8 mouse cellular contexts compared by ENCODE assay signal in genomic region chr16:17208389-17209361, GRCm38 (mm10). TPM values are rescaled to one million over a fixed set of nuclear protein-coding genes. Genes with fewer than 3 reads are reported as not detected.
DNase-seq lines count a peak whose midpoint lies in the region; ATAC-seq and TF ChIP-seq lines count a peak whose summit lies in the region.

Gene Rimbp3 (plus strand): TSS chr16:17208603.

- peaks cover 69% of the 10 kb centered on the region for H3K4me1 ChIP-seq in G1E (ENCODE audit: insufficient read depth, low read depth, low read length)
- 0 out of 2 replicates have a peak, but pooled peaks cover 3% of the 10 kb centered on the region for H3K4me1 ChIP-seq in cerebellum, adult 2 months (ENCODE audit: control insufficient read depth, insufficient read depth, low read length)
- 0 out of 2 replicates have a peak, but pooled peaks cover 6% of the 10 kb centered on the region for H3K4me1 ChIP-seq in forebrain, postnatal 0 days (ENCODE audit: insufficient read depth)
- H3K4me1 ChIP-seq in lung, embryonic 14.5 days (ENCODE audit: insufficient read depth), result 0 out of 2 replicates have a peak, but pooled peaks cover 4% of the 10 kb centered on the region
- peaks cover 23% of the 10 kb centered on the region for H3K4me1 ChIP-seq in olfactory bulb, adult 2 months (ENCODE audit: control insufficient read depth, insufficient read depth, low read length)

- peak; percentile 74 for DNase-seq in G1E (ENCODE audit: low spot score)
- DNase-seq in cerebellum, adult 2 months, result peak; percentile 73 to 78
- DNase-seq in forebrain, postnatal 0 days, result peak; percentile 95
- peak; percentile 91 for DNase-seq in heart, postnatal 4 days
- DNase-seq in layer of hippocampus, adult 8-10 months (ENCODE audit: low spot score in 2 of 2), result peak; percentile 72 to 86
- DNase-seq in lung, embryonic 14.5 days, result peak; percentile 95
- DNase-seq in thymus, adult 18-20 months, result peak; percentile 65 to 71

- no peaks in the 10 kb centered on the region; the same call in 1 of the 2 replicates for H3K27me3 ChIP-seq in G1E (ENCODE audit: insufficient read depth, low read length)
- no peaks in the 10 kb centered on the region for H3K27me3 ChIP-seq in cerebellum, adult 2 months (ENCODE audit: control insufficient read depth, insufficient read depth, low read length)
- H3K27me3 ChIP-seq in forebrain, postnatal 0 days (ENCODE audit: insufficient read depth, low read length), result no peaks in the 10 kb centered on the region; the same call in 1 of the 2 replicates
- H3K27me3 ChIP-seq in lung, embryonic 14.5 days (ENCODE audit: insufficient read depth, low read length), result peaks cover 33% of the 10 kb centered on the region

- H3K9me3 ChIP-seq in G1E (replicated peaks), result no peaks in the 10 kb centered on the region
- no peaks in the 10 kb centered on the region for H3K9me3 ChIP-seq in forebrain, postnatal 0 days (ENCODE audit: low read length)
- no peaks in the 10 kb centered on the region for H3K9me3 ChIP-seq in lung, embryonic 14.5 days (ENCODE audit: low read depth, low read length)

- peak; percentile 82 for TF ChIP-seq CTCF in G1E (IDR thresholded peaks at IDR 0.05; ENCODE audit: low read depth, low read length)
- TF ChIP-seq CTCF in cerebellum, adult 2 months (IDR thresholded peaks at IDR 0.05; ENCODE audit: borderline replicate concordance, insufficient read depth, low read depth, low read length), result peak; percentile 68
- TF ChIP-seq CTCF in forebrain, postnatal 0 days (IDR thresholded peaks at IDR 0.05; ENCODE audit: low read depth), result peak; percentile 90
- peak; percentile 85 for TF ChIP-seq CTCF in lung, embryonic 14.5 days (IDR thresholded peaks at IDR 0.05; ENCODE audit: low read depth)
- TF ChIP-seq CTCF in olfactory bulb, adult 2 months (IDR thresholded peaks at IDR 0.05; ENCODE audit: insufficient read depth, low read depth, low read length), result peak; percentile 91

- peaks cover 35% of the 10 kb centered on the region for H3K36me3 ChIP-seq in G1E (replicated peaks)
- no peaks in the 10 kb centered on the region for H3K36me3 ChIP-seq in forebrain, postnatal 0 days (ENCODE audit: insufficient read depth)
- no peaks in the 10 kb centered on the region for H3K36me3 ChIP-seq in lung, embryonic 14.5 days (ENCODE audit: insufficient read depth)

- H3K4me2 ChIP-seq in forebrain, postnatal 0 days (ENCODE audit: low read depth), result peak within 1 kb of the TSS; percentile 97
- peak within 1 kb of the TSS; percentile 99 for H3K4me2 ChIP-seq in lung, embryonic 14.5 days

- H3K4me3 ChIP-seq in G1E (ENCODE audit: low read depth, low read length), result peak within 1 kb of the TSS; percentile 91
- H3K4me3 ChIP-seq in cerebellum, adult 2 months (replicated peaks; ENCODE audit: insufficient read depth, low read depth, low read length), result peak within 1 kb of the TSS; percentile 32
- H3K4me3 ChIP-seq in forebrain, postnatal 0 days (ENCODE audit: low read depth, low read length), result peak within 1 kb of the TSS; percentile 70
- peak within 1 kb of the TSS; percentile 53 for H3K4me3 ChIP-seq in lung, embryonic 14.5 days (ENCODE audit: low read depth, low read length)
- H3K4me3 ChIP-seq in olfactory bulb, adult 2 months (ENCODE audit: insufficient read depth, low read depth, low read length), result peak within 1 kb of the TSS; percentile 51

- no peak within 1 kb of the TSS for H3K27ac ChIP-seq in cerebellum, adult 2 months (ENCODE audit: insufficient read depth, low read length)
- peak within 1 kb of the TSS; percentile 87 for H3K27ac ChIP-seq in forebrain, postnatal 0 days (ENCODE audit: low read depth, low read length)
- no peak within 1 kb of the TSS for H3K27ac ChIP-seq in lung, embryonic 14.5 days (ENCODE audit: low read depth)
- H3K27ac ChIP-seq in olfactory bulb, adult 2 months (ENCODE audit: insufficient read depth, low read depth, low read length), result no peak within 1 kb of the TSS

- TF ChIP-seq POLR2A in cerebellum, adult 2 months (IDR thresholded peaks at IDR 0.05; ENCODE audit: borderline replicate concordance, insufficient read depth, low read length), result no peak
- TF ChIP-seq POLR2A in olfactory bulb, adult 2 months (IDR thresholded peaks at IDR 0.05; ENCODE audit: insufficient read depth, low read depth, low read length), result no peak

- ATAC-seq in G1E (ENCODE audit: extremely low read depth, insufficient number of reproducible peaks, low FRiP score, poor library complexity, severe bottlenecking), result peak; percentile 15; the same call in 1 of the 2 replicates
- ATAC-seq in forebrain, postnatal 0 days, result peak; percentile 90
- ATAC-seq in lung, embryonic 14.5 days (ENCODE audit: insufficient read depth), result peak; percentile 84

- WGBS in cerebellum, adult 2 months, result 1% methylated on average over 85 of the region's 85 CpGs
- 2% methylated on average over 85 of the region's 85 CpGs for WGBS in forebrain, postnatal 0 days
- under 1% methylated on average over 85 of the region's 85 CpGs for WGBS in lung, embryonic 14.5 days
- WGBS in olfactory bulb, adult 2 months, result 1% methylated on average over 85 of the region's 85 CpGs

- peak within 1 kb of the TSS; percentile 78 for H3K9ac ChIP-seq in forebrain, postnatal 0 days
- H3K9ac ChIP-seq in lung, embryonic 14.5 days, result peak within 1 kb of the TSS; percentile 48

RNA-seq across cellular contexts. Expression of gene Rimbp3, which starts in this region (rescaled TPM):
- total RNA-seq in G1E (2014; fragmentation: Nextera tagmentation) (5.6 TPM in 2 replicates), G1E (2017) (1.6 and 2.1 TPM in 2 replicates)
- 1.5 and 1.7 TPM in 2 replicates for polyA plus RNA-seq in G1E (2012)
- 0.55 and 0.57 TPM in 2 replicates for polyA plus RNA-seq in cerebellum, adult 2 months (2012; rRNA removed)
- total RNA-seq in forebrain, postnatal 0 days (2014; rRNA removed), result 3.0 and 3.3 TPM in 2 replicates
- polyA plus RNA-seq in forebrain, postnatal 0 days (2015; fragmentation: Nextera tagmentation; extraction: Ambion mirVana), result 0.92 and 1.3 TPM in 2 replicates
- total RNA-seq in heart, postnatal 4 days (2021), result under 1 TPM; 0.43 TPM
- total RNA-seq in layer of hippocampus, adult 8-10 months (2022), result 1 to 10 TPM; 2.8 to 3.8 (median 3.5) TPM
- polyA plus RNA-seq in lung, embryonic 14.5 days (2014; fragmentation: Nextera tagmentation; extraction: Ambion mirVana), result 0.13 and 0.30 TPM in 2 replicates
- not detected in 2 replicates for polyA plus RNA-seq in olfactory bulb, adult 2 months (2012; ENCODE audit: insufficient read depth, insufficient read length, low replicate concordance, missing spikeins)

Comparison
In these comparisons a context has a peak if more than half of its experiments do, and no peak if none do; other contexts are left out.
1. Peak in DNase-seq and H3K4me3 ChIP-seq in cerebellum, adult 2 months; RNA of the gene not detected or under 1 TPM.
2. Peak in DNase-seq in heart, postnatal 4 days; RNA of the gene not detected or under 1 TPM.
3. Peak in DNase-seq, ATAC-seq, H3K4me3 ChIP-seq, H3K9ac ChIP-seq and H3K4me2 ChIP-seq in lung, embryonic 14.5 days; RNA of the gene not detected or under 1 TPM.
4. ATAC-seq: peak in every context shown above with its lines; median percentile 90 in forebrain, postnatal 0 days; 84 in lung, embryonic 14.5 days; 15 in G1E.
5. H3K4me3 ChIP-seq: peak in every context shown above with its lines; median percentile 91 in G1E; 70 in forebrain, postnatal 0 days; 53 in lung, embryonic 14.5 days; 51 in olfactory bulb, adult 2 months; 32 in cerebellum, adult 2 months.